Mouse (Mus musculus): ENCODE data around the gene Mfsd2b. TPM values are rescaled to one million over a fixed set of nuclear protein-coding genes. Genes with fewer than 3 reads are reported as not detected.
A peak's percentile ranks its signal among the peaks of the same experiment; 100 is the strongest.

The Mfsd2b gene
- polyA plus RNA-seq, 1 experiment from 2014 or later = 2.5 TPM

- no peak for ATAC-seq (ENCODE audit: insufficient number of reproducible peaks, insufficient read depth, low FRiP score, low TSS enrichment, low read depth)
- H3K9ac ChIP-seq (replicated peaks) = no peak overlapping the region
- H3K36me3 ChIP-seq = no peaks in the 10 kb centered on the region
- H3K4me2 ChIP-seq = no peak overlapping the region
- no peak overlapping the region for H3K27ac ChIP-seq
- no peaks in the 10 kb centered on the region for H3K9me3 ChIP-seq
- WGBS = 75% methylated on average over 5 of the region's 5 CpGs
- peaks cover 12% of the 10 kb centered on the region for H3K4me1 ChIP-seq (replicated peaks)
- H3K4me3 ChIP-seq (replicated peaks) = no peak overlapping the region
- peaks cover 10% of the 10 kb centered on the region for H3K27me3 ChIP-seq
These were observed 1.1 kb downstream of the Mfsd2b start for GRCm38 (mm10) chr12:4872983-4873477.

DNA sequence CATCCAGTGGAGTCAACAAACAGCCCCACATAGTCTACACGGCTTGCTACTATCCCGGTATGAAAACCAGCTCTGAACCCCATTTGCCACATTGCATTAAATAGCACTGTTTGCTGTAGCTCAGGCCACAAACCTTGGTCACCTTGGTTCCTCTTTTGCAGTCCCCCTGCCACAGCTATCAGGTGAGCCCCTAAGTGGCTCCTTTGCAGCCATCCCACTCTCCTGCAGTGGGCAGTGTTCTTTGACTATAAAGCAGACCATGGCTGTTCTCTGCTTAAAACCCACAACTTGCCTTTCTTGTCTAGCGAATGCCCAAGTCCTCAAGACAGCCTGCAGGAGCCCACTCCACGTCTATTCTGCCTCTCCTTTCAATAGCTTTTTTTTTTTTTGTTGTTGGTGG, 1.9 kb downstream of the Mfsd2b start:
- 73% methylated on average over 4 of the region's 4 CpGs for WGBS
- no peak overlapping the region for H3K4me3 ChIP-seq (replicated peaks)
- no peak for ATAC-seq (ENCODE audit: insufficient number of reproducible peaks, insufficient read depth, low FRiP score, low TSS enrichment, low read depth)
- peaks cover 10% of the 10 kb centered on the region for H3K27me3 ChIP-seq
- no peak overlapping the region for H3K4me2 ChIP-seq
- H3K9me3 ChIP-seq = no peaks in the 10 kb centered on the region
- H3K4me1 ChIP-seq (replicated peaks) = peaks cover 12% of the 10 kb centered on the region
- H3K27ac ChIP-seq = no peak overlapping the region
- H3K36me3 ChIP-seq = no peaks in the 10 kb centered on the region
- H3K9ac ChIP-seq (replicated peaks) = no peak overlapping the region

DNA sequence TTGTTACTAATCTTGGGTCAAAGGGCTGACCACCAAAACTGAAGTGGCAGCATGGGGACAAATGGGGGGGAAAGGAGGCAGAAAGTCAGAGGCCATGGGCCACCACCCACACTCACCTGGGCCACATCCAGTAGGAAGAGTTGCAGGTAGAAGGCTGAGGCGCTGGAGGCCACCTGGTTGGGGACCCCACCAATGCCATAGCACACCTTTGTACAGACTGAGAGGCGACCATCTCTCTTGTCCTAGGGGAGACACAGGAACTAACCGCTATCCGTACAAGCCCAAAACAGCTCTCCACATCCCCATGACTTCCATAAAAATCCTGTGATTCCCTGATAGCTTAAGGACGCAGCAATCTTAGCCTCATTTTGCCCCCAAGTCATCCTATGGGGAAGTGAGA, 2.9 kb downstream of the Mfsd2b start:
- Histone ChIP-seq H3K9ac (replicated peaks) (no peak overlapping the region), H3K4me1 (replicated peaks) (peaks cover 12% of the 10 kb centered on the region), H3K27ac (no peak overlapping the region), H3K36me3 (no peaks in the 10 kb centered on the region), H3K27me3 (peaks cover 10% of the 10 kb centered on the region), H3K4me3 (replicated peaks) (no peak overlapping the region), H3K9me3 (no peaks in the 10 kb centered on the region), H3K4me2 (no peak overlapping the region)
- WGBS = 88% methylated on average over 5 of the region's 5 CpGs
- ATAC-seq (ENCODE audit: insufficient number of reproducible peaks, insufficient read depth, low FRiP score, low TSS enrichment, low read depth) = no peak

GRCm38 (mm10) chr12:4868924-4869323, 5.2 kb downstream of the Mfsd2b start:
- no peak overlapping the region for H3K9ac ChIP-seq (replicated peaks)
- H3K27me3 ChIP-seq = peaks cover 8% of the 10 kb centered on the region
- H3K4me2 ChIP-seq = no peak overlapping the region
- no peaks in the 10 kb centered on the region for H3K36me3 ChIP-seq
- H3K4me3 ChIP-seq (replicated peaks) = no peak overlapping the region
- ATAC-seq (ENCODE audit: insufficient number of reproducible peaks, insufficient read depth, low FRiP score, low TSS enrichment, low read depth) = no peak
- H3K4me1 ChIP-seq (replicated peaks) = peaks cover 10% of the 10 kb centered on the region
- no peak overlapping the region for H3K27ac ChIP-seq
- H3K9me3 ChIP-seq = no peaks in the 10 kb centered on the region
- WGBS = 78% methylated on average over 8 of the region's 8 CpGs

DNA sequence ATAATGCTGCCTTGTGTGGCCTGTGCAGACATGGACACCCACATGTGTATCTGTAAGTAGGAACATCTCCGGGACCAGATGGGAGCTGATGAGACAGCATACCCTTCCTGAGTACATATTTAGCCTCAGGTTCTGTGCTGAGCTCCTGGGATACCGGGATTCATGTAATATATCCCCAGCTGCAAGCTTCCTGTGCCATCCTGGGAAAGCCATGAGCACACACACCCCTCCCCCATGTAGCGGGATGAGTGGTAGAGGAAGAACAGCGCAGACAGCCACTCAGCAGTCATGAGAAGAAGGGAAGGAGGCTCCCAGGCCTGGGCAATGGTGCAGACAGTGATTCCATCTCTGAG, 9.8 kb downstream of the Mfsd2b start:
- Histone ChIP-seq H3K9ac (replicated peaks) (0 out of 2 replicates have a peak overlapping the region, but pooled peaks have one; percentile 34), H3K4me2 (no peak overlapping the region), H3K9me3 (no peaks in the 10 kb centered on the region), H3K27ac (peak overlapping the region; percentile 78), H3K27me3 (no peaks in the 10 kb centered on the region; the same call in 1 of the 2 replicates), H3K36me3 (peaks cover 3% of the 10 kb centered on the region; the same call in 1 of the 2 replicates), H3K4me3 (replicated peaks) (no peak overlapping the region), H3K4me1 (replicated peaks) (peaks cover 15% of the 10 kb centered on the region)
- WGBS = 77% methylated on average over 4 of the region's 4 CpGs
- ATAC-seq (ENCODE audit: insufficient number of reproducible peaks, insufficient read depth, low FRiP score, low TSS enrichment, low read depth) = no peak

DNA sequence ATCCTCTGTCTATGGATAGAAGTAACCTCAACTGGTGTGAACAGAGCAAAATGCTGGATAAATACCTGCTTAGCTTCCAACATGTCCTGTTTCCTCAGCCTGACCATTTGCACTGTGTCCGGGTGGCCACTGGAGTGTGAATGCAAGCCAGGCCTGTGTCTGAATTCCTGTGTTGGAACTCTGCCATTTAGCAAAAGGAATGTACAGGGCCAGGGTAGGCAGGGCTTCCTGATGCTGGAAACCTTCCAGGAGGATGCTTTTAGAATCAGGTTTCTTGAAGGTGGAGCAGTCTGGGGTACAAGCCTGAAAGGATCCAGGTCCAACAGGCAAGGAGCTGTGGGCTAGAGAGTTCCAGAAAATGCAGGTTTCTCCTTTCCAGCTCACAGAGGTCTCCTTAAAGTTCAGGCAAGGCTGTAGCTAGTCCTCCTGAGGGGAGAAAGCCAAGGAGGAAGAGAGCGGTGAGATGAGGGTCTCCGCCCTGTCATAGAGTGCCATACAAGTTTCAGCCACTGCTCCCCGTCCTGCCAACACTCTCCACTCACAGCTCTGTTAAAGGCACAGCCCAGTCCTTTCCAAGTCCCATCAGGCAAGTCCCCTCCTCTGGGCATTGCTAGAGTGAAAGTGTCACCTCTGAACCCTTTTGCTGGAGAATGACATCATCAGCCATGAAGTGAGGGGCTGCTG, 10.4 kb downstream of the Mfsd2b start:
- 0 out of 2 replicates have a peak overlapping the region, but pooled peaks have one; percentile 34 for H3K9ac ChIP-seq (replicated peaks)
- H3K9me3 ChIP-seq = no peaks in the 10 kb centered on the region
- H3K27me3 ChIP-seq = no peaks in the 10 kb centered on the region; the same call in 1 of the 2 replicates
- no peak overlapping the region for H3K4me3 ChIP-seq (replicated peaks)
- peaks cover 17% of the 10 kb centered on the region for H3K4me1 ChIP-seq (replicated peaks)
- WGBS = 71% methylated on average over 4 of the region's 4 CpGs
- ATAC-seq (ENCODE audit: insufficient number of reproducible peaks, insufficient read depth, low FRiP score, low TSS enrichment, low read depth) = no peak
- peak overlapping the region; percentile 78 for H3K27ac ChIP-seq
- peaks cover 3% of the 10 kb centered on the region; the same call in 1 of the 2 replicates for H3K36me3 ChIP-seq
- H3K4me2 ChIP-seq = no peak overlapping the region

DNA sequence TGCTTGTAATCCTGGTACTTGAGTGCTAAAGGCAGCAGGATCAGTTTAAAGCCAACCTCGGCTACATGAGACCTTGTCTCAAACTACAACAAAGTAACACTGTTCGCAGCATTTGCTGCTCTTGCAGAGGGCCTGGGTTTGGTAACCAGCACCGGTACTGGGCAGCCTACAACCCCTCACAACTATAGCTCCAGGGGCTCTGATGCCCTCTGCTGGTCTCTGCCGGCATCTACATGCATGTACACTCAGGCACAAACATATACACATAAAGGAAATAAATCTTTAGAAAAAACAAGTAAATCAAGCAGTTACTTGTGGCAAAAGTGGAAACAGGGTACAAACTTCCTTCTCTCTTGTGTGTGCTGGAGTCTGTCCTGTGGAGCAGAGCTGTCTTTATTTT, 11.5 kb downstream of the Mfsd2b start:
- Histone ChIP-seq H3K9ac (replicated peaks) (no peak overlapping the region), H3K27ac (no peak overlapping the region), H3K4me3 (replicated peaks) (no peak overlapping the region), H3K4me2 (no peak overlapping the region), H3K36me3 (peaks cover 8% of the 10 kb centered on the region), H3K4me1 (replicated peaks) (peaks cover 17% of the 10 kb centered on the region), H3K27me3 (no peaks in the 10 kb centered on the region), H3K9me3 (no peaks in the 10 kb centered on the region)
- WGBS = 90% methylated on average over 4 of the region's 4 CpGs
- ATAC-seq (ENCODE audit: insufficient number of reproducible peaks, insufficient read depth, low FRiP score, low TSS enrichment, low read depth) = no peak

DNA sequence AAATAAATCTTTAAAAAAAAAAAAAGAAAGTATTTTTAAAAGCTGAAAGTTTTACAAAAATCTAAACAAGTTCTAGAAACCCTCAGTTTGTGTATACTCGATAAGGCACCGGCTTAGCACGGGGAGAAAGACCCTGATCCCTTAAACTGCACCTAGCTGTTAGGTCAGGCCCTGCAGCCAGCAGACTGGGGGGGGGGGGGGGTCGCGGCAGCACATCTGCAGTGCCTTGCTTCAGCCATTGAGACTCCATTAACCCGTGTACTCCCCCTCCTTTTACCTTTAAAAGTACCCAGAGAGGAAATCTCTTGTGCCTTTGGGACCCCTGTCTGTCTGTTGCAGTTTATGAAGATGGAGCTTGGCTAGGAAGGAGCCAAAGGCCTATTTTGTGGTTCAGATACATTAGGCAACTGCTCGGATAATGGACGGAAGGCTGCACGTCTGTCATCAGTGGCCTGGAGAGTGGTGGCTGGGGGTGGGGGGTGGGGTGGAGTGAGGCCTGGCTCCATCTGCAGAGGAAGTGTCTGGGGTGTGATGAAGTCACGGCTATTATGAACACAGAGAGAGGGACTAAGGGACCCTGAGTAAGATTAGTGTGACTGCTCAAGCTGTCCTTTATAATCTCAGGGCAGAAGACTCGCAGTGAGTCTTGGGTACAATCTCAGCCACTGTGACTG, 14.8 kb downstream of the Mfsd2b start:
- no peak for ATAC-seq (ENCODE audit: insufficient number of reproducible peaks, insufficient read depth, low FRiP score, low TSS enrichment, low read depth)
- Histone ChIP-seq H3K27ac (0 out of 2 replicates have a peak overlapping the region, but pooled peaks have one; percentile 25), H3K36me3 (peaks cover 34% of the 10 kb centered on the region), H3K9ac (replicated peaks) (no peak overlapping the region), H3K9me3 (no peaks in the 10 kb centered on the region), H3K4me3 (replicated peaks) (no peak overlapping the region), H3K4me1 (replicated peaks) (peaks cover 16% of the 10 kb centered on the region), H3K4me2 (no peak overlapping the region), H3K27me3 (no peaks in the 10 kb centered on the region)
- WGBS = 51% methylated on average over 11 of the region's 11 CpGs

DNA sequence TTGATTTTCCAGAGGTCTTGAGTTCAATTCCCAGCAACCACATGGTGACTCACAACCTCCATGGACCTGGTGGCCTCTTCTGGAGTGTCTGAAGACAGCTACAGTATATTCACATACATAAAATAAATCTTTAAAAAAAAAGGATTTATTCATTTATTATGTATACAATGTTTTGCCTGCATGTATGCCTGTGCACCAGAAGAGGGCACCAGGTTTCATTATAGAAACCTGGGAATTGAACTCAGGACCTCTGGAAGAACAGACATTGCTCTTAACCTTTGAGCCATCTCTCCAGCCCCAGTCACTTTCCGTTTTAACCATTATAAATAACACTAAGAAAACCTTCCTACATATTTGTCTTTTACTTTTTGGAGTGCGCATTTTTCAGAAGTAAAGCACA, 17.3 kb downstream of the Mfsd2b start:
- 99% methylated on average over 2 of the region's 2 CpGs for WGBS
- Histone ChIP-seq H3K9me3 (no peaks in the 10 kb centered on the region), H3K9ac (replicated peaks) (no peak overlapping the region), H3K4me3 (replicated peaks) (no peak overlapping the region), H3K27ac (no peak overlapping the region), H3K36me3 (peaks cover 51% of the 10 kb centered on the region), H3K4me1 (replicated peaks) (peaks cover 7% of the 10 kb centered on the region), H3K4me2 (no peak overlapping the region), H3K27me3 (no peaks in the 10 kb centered on the region)
- no peak for ATAC-seq (ENCODE audit: insufficient number of reproducible peaks, insufficient read depth, low FRiP score, low TSS enrichment, low read depth)

DNA sequence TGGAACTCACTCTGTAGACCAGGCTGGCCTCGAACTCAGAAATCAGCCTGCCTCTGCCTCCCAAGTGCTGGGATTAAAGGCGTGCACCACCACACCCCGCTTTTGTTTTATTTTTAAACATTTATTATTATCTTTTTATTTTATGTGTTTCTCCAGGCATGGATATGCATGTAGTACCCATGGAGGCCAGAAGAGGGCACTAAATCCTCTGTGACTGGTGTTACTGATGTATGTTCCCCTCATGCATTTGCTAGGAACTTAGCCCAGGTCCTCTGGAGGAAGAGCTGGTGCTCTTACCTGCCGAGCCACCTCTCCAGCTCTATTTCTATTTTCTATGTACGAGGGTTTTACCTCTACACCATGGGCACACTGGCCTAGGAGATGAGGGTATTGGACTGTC, 18.0 kb downstream of the Mfsd2b start:
- Histone ChIP-seq H3K4me3 (replicated peaks) (no peak overlapping the region), H3K9ac (replicated peaks) (no peak overlapping the region), H3K27ac (no peak overlapping the region), H3K36me3 (peaks cover 56% of the 10 kb centered on the region), H3K9me3 (no peaks in the 10 kb centered on the region), H3K4me1 (replicated peaks) (peaks cover 7% of the 10 kb centered on the region), H3K27me3 (no peaks in the 10 kb centered on the region), H3K4me2 (no peak overlapping the region)
- WGBS = 97% methylated on average over 5 of the region's 5 CpGs
- ATAC-seq (ENCODE audit: insufficient number of reproducible peaks, insufficient read depth, low FRiP score, low TSS enrichment, low read depth) = no peak

GRCm38 (mm10) chr12:4843741-4844140, 30.4 kb downstream of the Mfsd2b start:
- Histone ChIP-seq H3K36me3 (peaks cover 1% of the 10 kb centered on the region; the same call in 1 of the 2 replicates), H3K27ac (peak overlapping the region; percentile 60; the same call in 1 of the 2 replicates), H3K27me3 (peaks cover 20% of the 10 kb centered on the region), H3K4me3 (replicated peaks) (peak overlapping the region; percentile 60), H3K4me1 (replicated peaks) (peaks cover 20% of the 10 kb centered on the region), H3K9ac (replicated peaks) (peak overlapping the region; percentile 62), H3K9me3 (no peaks in the 10 kb centered on the region), H3K4me2 (peak overlapping the region; percentile 72)
- no peak for ATAC-seq (ENCODE audit: insufficient number of reproducible peaks, insufficient read depth, low FRiP score, low TSS enrichment, low read depth)
- WGBS = under 1% methylated on average over 12 of the region's 12 CpGs
